Mouse (Mus musculus) limb, embryonic 14.5 days (tissue): ENCODE results near the gene Ctnnd2. TPM values are rescaled to one million over a fixed set of nuclear protein-coding genes. Genes with fewer than 3 reads are reported as not detected.

Source experiments
- ATAC-seq: fragments of 200-750 bp; cut with Nextera tagmentation; 2 replicates; pipeline ENCODE4 v1.8.0; 2017; ENCODE audit warnings: low read depth, moderate number of reproducible peaks, moderate TSS enrichment; ENCODE audit not compliant: low FRiP score
- DNase-seq: peaks from one replicate; pipeline ENCODE4 v3.0.0-alpha.2; 2015; ENCODE audit warnings: low spot score
- H3K27ac ChIP-seq: fragments of 300-500 bp; sonication (generic); replicated peaks from 2 replicates; pipeline ENCODE4 v1.5.1; 2014; ENCODE audit warnings: low read depth, mild to moderate bottlenecking, low read length, moderate library complexity, mixed read lengths
- H3K27me3 ChIP-seq: fragments of 300-500 bp; sonication (generic); 2 replicates; pipeline ENCODE4 v1.6.1; 2014; ENCODE audit warnings: low read length, mixed read lengths; ENCODE audit not compliant: control insufficient read depth, insufficient read depth
- H3K36me3 ChIP-seq: fragments of 300-500 bp; sonication (generic); 2 replicates; pipeline ENCODE4 v1.6.1; 2014; ENCODE audit warnings: mild to moderate bottlenecking, low read length, moderate library complexity, mixed read lengths; ENCODE audit not compliant: control insufficient read depth, insufficient read depth
- H3K4me1 ChIP-seq: fragments of 300-500 bp; sonication (generic); 2 replicates; pipeline ENCODE4 v1.6.1; 2014; ENCODE audit warnings: antibody characterized with exemption, low read length, mixed read lengths; ENCODE audit not compliant: control insufficient read depth, insufficient read depth
- H3K4me2 ChIP-seq: fragments of 300-500 bp; sonication (generic); replicated peaks from 2 replicates; pipeline ENCODE4 v1.6.1; 2014; ENCODE audit warnings: low read depth, mild to moderate bottlenecking, low read length, moderate library complexity; ENCODE audit not compliant: severe bottlenecking
- H3K4me3 ChIP-seq: fragments of 300-500 bp; sonication (generic); replicated peaks from 2 replicates; pipeline ENCODE4 v1.5.1; 2014; ENCODE audit warnings: low read length
- H3K9ac ChIP-seq: fragments of 300-500 bp; sonication (generic); 2 replicates; pipeline ENCODE4 v1.6.1; 2014; ENCODE audit warnings: mild to moderate bottlenecking, low read depth, low read length, moderate library complexity; ENCODE audit not compliant: severe bottlenecking
- H3K9me3 ChIP-seq: fragments of 300-500 bp; sonication (generic); 2 replicates; pipeline ENCODE4 v1.6.1; 2016; ENCODE audit warnings: low read length; ENCODE audit not compliant: control insufficient read depth
- POLR2A ChIP-seq: fragments of 200-500 bp; IDR thresholded peaks from 2 replicates; pipeline ENCODE4 v1.8.0; 2012; ENCODE audit warnings: inconsistent platforms, mild to moderate bottlenecking, moderate library complexity, borderline replicate concordance; ENCODE audit not compliant: insufficient read depth, insufficient read length; ENCODE audit errors: extremely low read depth
- WGBS: fragments of 180-500 bp; shearing (Covaris S2); extraction: QIAGEN DNeasy Blood & Tissue Kit; methylation state at CpG from one replicate; pipeline ENCODE4 v1.1.7; 2014; 5-methylcytosine and 5-hydroxymethylcytosine counted together
- polyA plus RNA-seq, 2 experiments: library from polyadenylated mRNA; depleted of rRNA in 1 of 2; stranded (reverse) in 1 of 2; unstranded in 1 of 2; fragments of >200 nt; fragmentation: Nextera tagmentation in 1 of 2; extraction: Ambion mirVana in 1 of 2; gene quantifications; 2 replicates each; pipeline versions ENCODE4 v1.2.1 to v1.2.3; 2012 to 2014

The Ctnnd2 gene
- polyA plus RNA-seq, 2 experiments, result 3.6 to 4.2 TPM

- no peak for TF ChIP-seq POLR2A
- no peaks in the 10 kb centered on the region for H3K36me3 ChIP-seq
- no peak for ATAC-seq
- no peaks in the 10 kb centered on the region for H3K4me1 ChIP-seq
- H3K9ac ChIP-seq, result no peak overlapping the region
- no peak overlapping the region for H3K4me2 ChIP-seq
- peak; percentile 77 for DNase-seq
- no peak overlapping the region for H3K27ac ChIP-seq
- 73% methylated on average over 5 of the region's 5 CpGs for WGBS
- no peaks in the 10 kb centered on the region for H3K27me3 ChIP-seq
- H3K4me3 ChIP-seq, result no peak overlapping the region
- H3K9me3 ChIP-seq, result no peaks in the 10 kb centered on the region
Measured at GRCm38 (mm10) chr15:30913360-30913759, 741.0 kb downstream of the Ctnnd2 start.

GRCm38 (mm10) chr15:30925838-30926237, 753.4 kb downstream of the Ctnnd2 start:
- H3K9me3 ChIP-seq, result no peaks in the 10 kb centered on the region
- WGBS, result 70% methylated on average over 5 of the region's 5 CpGs
- H3K4me3 ChIP-seq, result no peak overlapping the region
- H3K36me3 ChIP-seq, result no peaks in the 10 kb centered on the region
- H3K27me3 ChIP-seq, result no peaks in the 10 kb centered on the region
- ATAC-seq (no peak), DNase-seq (peak; percentile 62)
- H3K4me1 ChIP-seq, result no peaks in the 10 kb centered on the region
- TF ChIP-seq POLR2A, result no peak
- H3K27ac ChIP-seq, result no peak overlapping the region
- H3K9ac ChIP-seq, result no peak overlapping the region
- no peak overlapping the region for H3K4me2 ChIP-seq

- Histone ChIP-seq H3K4me1 (no peaks in the 10 kb centered on the region), H3K4me3 (no peak overlapping the region), H3K27me3 (no peaks in the 10 kb centered on the region), H3K36me3 (no peaks in the 10 kb centered on the region), H3K9me3 (no peaks in the 10 kb centered on the region), H3K9ac (no peak overlapping the region), H3K4me2 (no peak overlapping the region), H3K27ac (no peak overlapping the region)
- DNase-seq (no peak), ATAC-seq (no peak)
- WGBS, result 50% methylated on average over 7 of the region's 7 CpGs
- TF ChIP-seq POLR2A, result no peak
Measured at GRCm38 (mm10) chr15:30927632-30928031, 755.2 kb downstream of the Ctnnd2 start.

- TF ChIP-seq POLR2A, result no peak
- H3K9me3 ChIP-seq, result no peaks in the 10 kb centered on the region
- no peaks in the 10 kb centered on the region for H3K4me1 ChIP-seq
- no peak for DNase-seq
- no peak overlapping the region for H3K4me3 ChIP-seq
- 91% methylated on average over 5 of the region's 5 CpGs for WGBS
- H3K9ac ChIP-seq, result no peak overlapping the region
- H3K27ac ChIP-seq, result no peak overlapping the region
- no peak overlapping the region for H3K4me2 ChIP-seq
- no peaks in the 10 kb centered on the region for H3K27me3 ChIP-seq
- no peak for ATAC-seq
- H3K36me3 ChIP-seq, result no peaks in the 10 kb centered on the region
Measured at GRCm38 (mm10) chr15:30931906-30932305, 759.5 kb downstream of the Ctnnd2 start.

GRCm38 (mm10) chr15:30945863-30946262, 773.5 kb downstream of the Ctnnd2 start:
- Histone ChIP-seq H3K4me3 (no peak overlapping the region), H3K36me3 (no peaks in the 10 kb centered on the region), H3K27me3 (no peaks in the 10 kb centered on the region), H3K9ac (no peak overlapping the region), H3K9me3 (no peaks in the 10 kb centered on the region), H3K27ac (no peak overlapping the region), H3K4me2 (no peak overlapping the region), H3K4me1 (no peaks in the 10 kb centered on the region)
- DNase-seq (no peak), ATAC-seq (no peak)
- 60% methylated on average over 1 of the region's 1 CpGs for WGBS
- TF ChIP-seq POLR2A, result no peak

- 78% methylated on average over 4 of the region's 4 CpGs for WGBS
Measured at GRCm38 (mm10) chr15:30958513-30958912, 786.1 kb downstream of the Ctnnd2 start.

More at GRCm38 (mm10) chr15:30958513-30958912, 786.1 kb downstream of the Ctnnd2 start:
- no peak overlapping the region for H3K9ac ChIP-seq
- H3K4me3 ChIP-seq, result no peak overlapping the region
- H3K27ac ChIP-seq, result no peak overlapping the region
- H3K4me2 ChIP-seq, result no peak overlapping the region
- no peak for ATAC-seq
- no peak for TF ChIP-seq POLR2A
- no peak for DNase-seq
- H3K9me3 ChIP-seq, result no peaks in the 10 kb centered on the region
- no peaks in the 10 kb centered on the region for H3K4me1 ChIP-seq
- no peaks in the 10 kb centered on the region for H3K27me3 ChIP-seq
- no peaks in the 10 kb centered on the region for H3K36me3 ChIP-seq
